Mouse (Mus musculus) lung, adult 18-20 months (tissue): ENCODE results near the gene Gorab.
A peak's percentile ranks its signal among the peaks of the same experiment; 100 is the strongest.

Experiments
- DNase-seq, 2 experiments: peaks; one replicate each; pipeline ENCODE4 v3.0.0; 2022; ENCODE audit warnings: mixed read lengths in 2 of 2

The Gorab gene

DNA sequence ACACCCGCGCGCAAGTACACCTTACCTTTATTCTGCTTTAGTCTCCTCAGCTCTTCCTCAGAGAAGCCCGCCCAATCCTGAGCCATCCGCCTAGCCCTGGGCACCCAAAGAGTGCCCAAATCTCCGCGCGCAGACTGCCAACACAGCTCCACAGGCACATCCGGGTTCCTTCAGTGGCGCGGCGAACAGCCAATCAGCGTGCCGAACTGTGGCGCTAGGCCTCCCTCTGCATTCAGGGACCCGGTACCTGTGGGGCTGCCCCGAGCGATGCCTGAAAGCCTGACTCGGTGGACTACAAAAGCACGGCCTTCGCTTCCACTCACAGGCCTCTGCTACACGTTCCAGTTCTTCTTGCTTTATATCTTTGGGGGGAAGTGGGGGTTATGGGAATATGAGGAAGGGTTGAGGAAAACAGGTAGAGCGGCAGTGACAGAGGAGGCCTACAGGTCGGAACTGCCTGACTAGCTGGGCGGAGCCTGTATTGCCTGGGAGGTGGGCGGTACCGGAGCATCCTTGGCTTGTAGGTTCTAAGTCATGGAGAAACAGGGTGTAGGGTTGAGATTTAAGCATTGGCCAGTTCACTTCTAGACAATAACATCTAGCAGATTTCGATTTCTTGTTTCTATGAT lies at the start of gene Gorab:
Gene Gorab (minus strand): TSS at position 172 of the 629 bp plus-strand sequence.
- peak; percentile 94 to 95 for DNase-seq

DNA sequence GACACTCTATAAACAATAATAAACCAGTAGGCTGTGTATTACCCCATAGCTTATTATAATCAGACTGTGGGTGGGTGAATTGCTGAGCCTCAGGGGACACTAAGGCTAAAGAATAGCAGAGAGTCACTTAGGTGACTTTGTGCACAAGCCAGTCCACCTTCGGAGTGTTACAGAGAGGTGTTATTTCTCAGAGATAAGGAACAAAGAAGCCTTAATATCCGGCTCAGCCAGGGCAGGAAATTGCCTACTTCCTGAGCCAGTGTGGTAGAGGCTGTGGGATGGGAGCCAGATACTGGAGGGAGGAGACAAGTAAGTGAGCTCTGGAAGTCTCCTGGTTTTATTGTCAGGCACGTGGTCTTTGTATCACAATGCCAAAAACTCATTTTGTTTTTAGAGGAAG lies 40.4 kb upstream of the Gorab start:
- peak; percentile 8 to 20 for DNase-seq

DNA sequence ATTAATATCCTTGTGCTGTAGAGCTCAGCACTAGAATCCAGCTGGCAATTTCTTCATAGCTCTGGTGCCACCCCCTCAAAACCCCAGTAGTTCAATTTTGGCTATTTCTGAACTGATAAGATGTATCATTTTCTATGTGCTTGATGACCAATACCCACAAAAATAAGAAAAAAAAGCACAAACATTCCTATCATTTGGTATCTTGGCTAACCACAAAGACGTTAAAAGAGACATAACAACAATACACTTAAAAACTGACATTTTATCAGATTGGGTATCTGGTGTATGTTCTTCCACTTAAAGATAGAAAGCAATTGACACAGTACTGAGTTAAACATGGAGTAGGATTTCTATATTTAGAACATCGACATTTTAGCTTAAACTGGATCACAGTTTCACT lies 35.5 kb upstream of the Gorab start:
- no peak for DNase-seq

DNA sequence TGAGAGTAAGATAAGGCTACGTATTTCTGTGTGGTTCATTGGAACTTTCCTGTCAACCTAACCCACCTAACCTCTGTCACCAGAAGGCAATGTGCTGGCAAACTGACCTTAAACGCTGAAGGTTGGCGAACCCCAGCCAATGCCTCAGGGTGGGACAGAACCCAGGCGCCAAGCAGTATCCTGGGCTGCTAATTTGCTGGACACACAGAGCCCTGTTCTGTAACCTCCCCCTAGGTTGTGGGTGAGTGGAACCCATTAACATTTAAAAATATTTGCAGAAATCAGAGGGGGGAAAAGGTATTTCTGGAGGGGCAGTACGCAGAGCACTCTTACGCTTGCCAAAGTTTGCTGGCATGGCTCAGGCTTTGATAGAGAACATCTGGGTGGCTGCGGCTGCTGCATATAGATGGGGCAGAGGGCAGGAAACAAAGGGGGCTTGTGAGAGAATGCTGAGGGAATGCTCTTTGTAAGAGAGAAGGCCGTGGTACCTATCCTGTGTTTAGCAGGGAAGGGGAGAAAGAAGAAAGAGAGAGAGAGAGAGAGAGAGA lies 20.1 kb upstream of the Gorab start:
- DNase-seq = no peak

DNA sequence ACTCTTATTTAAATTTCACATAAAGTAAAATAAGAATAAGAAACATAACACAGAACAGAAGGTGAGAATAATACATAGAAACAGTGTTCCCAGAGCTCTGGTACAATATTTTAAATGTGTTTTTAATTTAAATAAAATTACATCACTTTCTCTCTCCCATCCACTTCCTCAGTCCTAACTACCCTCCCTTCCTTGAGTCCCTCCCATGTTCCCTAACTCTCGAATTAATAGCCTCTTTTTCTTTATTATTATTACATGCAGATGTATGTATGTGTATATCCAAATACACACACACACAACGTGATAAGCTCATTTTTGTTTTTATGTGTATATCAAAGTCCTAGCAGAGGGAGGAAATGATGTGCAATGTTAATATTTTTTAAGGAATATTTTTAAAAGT lies 13.7 kb upstream of the Gorab start:
- DNase-seq = no peak

DNA sequence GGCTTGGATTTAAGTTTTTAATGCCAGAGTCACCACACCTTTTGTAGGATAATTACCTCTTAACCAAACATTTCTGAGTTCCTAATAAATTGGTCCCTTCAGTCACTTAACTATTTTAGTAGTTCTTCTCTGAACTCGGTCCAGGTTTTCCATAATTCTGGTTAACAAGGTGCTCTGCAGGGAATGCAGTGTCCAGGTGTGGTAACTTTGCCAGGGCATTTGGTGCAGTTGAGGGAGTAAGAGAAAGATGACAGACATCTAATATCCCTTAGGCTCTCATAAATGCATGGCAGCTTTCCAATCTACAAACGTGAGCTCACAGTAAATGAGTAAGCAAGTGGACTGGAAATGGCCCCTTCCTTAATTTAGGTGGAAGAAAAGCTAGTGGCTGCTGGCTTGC lies 10.7 kb upstream of the Gorab start:
- no peak for DNase-seq

DNA sequence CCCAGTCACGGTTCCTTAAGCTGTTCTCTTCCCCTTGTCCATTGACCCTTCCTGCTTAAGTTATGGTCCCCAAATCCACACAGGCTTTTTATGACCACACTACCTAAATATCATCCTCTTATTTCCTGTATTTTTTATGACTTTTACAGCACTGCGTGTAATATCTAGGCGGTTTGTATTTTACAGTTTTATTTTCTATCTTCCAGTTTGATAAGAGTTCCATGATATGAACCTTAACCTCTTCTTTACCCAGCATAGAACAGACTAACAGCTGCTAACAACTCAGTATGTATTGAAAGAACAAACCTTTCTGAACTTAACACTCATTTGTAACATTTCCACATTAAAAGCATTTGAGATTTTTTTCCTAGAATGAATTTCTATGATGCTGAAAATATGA lies 2.7 kb upstream of the Gorab start:
- DNase-seq = no peak

DNA sequence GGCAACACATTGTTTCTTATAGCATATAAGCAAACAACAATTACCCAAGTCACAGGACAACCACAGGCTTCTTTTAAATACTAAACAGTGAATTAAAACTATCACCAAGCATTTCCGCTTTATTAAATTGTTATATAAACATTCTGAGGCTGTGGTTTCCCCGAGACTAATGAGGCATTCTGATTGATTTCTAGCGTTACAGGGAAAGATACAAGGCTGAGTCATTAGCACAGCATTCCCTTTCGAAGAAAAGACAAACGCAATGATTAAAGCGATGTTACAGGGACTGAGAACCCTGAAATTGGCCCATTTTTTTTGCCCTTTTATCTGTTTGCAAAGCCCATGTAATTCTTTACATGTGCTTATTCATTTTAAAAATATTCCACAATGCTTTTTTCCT lies 12.1 kb downstream of the Gorab start:
- no peak for DNase-seq

DNA sequence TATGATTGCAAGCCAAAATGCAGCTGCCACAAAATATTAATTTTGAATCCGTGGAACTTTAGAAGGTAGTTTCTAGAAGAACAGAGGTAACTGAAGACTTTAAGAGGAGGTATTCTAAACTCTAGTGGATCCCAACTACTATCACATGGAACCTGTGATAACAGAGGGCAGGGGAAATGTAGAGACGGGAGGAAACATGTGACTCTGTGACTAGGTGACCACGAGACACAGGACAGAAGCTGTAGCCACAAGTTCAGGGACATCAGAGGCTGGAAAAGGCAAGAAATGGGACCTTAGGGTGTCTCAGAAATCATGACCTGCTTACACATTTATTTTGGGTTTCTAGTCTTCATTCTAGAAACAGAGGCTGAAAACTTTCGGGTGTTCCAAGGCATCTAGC lies 13.4 kb downstream of the Gorab start:
- no peak for DNase-seq

DNA sequence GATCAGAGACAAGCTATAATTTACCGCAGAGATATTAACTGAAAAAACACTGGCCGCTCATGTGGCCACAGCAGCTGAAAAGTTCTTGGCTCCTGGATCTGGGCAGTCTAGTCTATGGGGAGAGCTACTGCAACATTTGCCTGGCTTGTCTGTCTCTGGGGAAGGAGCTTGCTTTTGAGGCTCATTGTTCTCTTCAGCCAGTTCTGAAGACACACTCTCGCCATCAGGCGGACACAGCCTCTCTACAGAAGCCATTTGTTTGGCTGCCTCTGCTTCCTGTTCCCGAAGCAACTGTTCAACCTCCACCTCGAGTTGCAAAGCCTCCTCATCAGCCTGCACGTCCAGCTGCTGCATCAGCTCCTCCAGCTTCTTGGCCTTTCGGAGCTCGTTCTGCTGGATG lies 17.3 kb downstream of the Gorab start:
- DNase-seq = no peak

DNA sequence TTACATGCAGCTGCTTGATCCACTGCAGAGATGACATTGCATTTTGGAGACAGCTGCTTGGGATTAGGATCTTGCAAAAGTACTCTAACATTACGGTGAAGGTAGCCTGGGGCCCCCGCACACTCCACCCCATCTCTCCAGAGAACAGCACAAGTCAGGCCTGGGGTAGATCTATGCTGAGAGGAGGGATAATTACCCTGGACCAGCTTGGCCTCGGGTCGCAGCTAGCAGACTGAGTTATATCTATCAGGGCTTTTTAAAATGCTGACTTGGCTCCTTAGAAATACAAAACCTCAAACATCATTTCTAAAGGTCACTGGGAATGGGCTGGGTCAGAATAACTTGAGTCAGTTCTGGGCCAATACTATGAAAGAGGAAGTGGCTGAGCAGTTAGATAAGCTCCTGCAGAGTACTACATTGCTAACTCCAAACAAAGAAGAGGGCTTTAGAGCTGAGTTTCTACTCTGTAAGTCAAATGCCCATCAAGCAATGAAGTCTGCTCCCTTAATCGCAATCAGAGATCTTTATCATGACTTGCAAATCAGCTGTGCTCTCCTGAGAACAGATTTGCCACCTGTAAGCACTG lies 19.9 kb downstream of the Gorab start:
- no peak for DNase-seq

DNA sequence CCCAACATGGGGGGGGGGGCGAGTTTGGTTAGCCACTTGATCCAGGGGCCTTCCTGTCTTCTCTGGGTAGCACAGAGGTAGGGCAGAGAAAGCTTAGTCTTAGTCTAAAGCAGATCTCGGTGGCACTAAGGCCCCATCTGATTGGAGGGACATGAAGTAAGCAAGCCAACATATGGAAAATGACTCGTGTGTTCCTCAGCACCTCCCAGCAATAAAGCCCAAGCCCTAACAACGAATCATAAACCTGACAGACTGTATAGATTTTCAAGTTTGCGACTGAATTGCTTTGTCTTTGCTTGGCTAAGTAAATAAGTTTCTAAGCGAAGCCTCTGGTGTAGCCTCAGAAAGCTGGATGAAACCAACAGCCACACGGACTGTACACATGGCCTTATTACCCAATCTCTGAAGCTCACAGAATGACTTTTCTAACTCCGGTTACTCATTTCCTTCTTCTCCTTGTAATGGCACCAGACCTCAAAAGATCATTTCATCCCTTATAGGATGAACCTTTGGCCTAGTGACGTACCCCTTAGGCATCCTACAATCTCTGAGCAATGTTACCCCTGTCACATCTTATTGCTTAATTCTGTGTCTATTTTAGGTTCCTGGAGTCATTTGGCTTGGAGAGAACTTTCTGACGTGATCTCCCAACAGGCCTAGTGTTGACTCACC lies 21.3 kb downstream of the Gorab start:
- no peak for DNase-seq

DNA sequence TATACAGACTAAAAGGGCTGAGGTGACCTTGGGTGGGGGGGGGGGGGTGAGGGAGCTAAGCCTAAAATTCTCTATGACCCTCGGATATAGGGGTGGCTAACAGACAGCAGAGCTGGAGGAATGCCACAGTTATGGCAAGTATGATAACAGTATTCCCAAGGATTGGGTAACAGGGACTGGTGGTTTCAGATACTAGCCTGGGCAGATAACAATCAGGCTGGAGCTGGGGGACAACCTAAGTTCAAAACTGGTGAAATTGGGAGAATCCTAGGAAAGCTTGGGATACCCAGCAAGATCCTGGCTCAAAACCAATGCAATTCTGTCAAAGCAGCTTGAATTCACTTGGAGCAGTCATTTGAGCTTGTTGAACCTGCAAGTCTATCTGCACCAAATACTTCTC lies 22.9 kb downstream of the Gorab start:
- no peak for DNase-seq

DNA sequence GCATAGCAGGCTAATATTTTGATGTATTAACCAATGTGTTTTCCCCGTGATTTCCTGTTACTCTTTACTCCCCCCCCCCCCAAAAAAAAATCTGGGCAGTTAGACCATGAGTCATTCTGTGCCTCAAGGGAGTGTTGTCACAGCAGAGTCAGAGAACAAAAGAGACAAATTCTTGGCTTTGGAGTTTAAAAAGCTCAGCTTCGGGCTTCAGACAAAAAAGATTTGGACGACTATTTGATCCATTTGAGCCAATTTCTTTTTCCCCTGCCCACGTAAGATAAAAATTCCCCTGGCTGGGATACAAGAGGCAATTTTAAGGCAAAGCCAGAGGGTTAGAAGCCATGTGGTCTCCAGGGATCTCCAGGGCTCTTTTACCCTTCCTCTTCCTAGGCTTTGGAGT lies 23.4 kb downstream of the Gorab start:
- DNase-seq = peak in 1 of 2 experiments; percentile 13

DNA sequence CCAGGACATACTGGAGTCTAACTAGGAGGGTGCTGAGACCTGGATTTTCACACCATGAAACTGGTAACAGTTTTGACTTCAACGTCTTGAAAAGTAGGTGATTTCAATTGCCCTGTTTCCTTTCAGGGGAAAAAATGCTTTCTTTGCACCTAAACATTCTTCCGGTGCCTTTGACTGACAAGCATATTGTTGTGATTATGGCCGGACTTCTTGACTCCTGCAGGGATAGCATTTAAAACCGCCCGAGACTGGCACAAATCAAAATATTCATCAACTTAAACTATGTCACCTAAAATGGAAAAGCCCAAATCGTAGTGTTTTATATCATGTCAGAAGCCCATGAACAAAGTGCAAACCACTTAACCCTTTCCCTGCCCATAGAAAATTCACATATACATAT lies 25.5 kb downstream of the Gorab start:
- no peak for DNase-seq

DNA sequence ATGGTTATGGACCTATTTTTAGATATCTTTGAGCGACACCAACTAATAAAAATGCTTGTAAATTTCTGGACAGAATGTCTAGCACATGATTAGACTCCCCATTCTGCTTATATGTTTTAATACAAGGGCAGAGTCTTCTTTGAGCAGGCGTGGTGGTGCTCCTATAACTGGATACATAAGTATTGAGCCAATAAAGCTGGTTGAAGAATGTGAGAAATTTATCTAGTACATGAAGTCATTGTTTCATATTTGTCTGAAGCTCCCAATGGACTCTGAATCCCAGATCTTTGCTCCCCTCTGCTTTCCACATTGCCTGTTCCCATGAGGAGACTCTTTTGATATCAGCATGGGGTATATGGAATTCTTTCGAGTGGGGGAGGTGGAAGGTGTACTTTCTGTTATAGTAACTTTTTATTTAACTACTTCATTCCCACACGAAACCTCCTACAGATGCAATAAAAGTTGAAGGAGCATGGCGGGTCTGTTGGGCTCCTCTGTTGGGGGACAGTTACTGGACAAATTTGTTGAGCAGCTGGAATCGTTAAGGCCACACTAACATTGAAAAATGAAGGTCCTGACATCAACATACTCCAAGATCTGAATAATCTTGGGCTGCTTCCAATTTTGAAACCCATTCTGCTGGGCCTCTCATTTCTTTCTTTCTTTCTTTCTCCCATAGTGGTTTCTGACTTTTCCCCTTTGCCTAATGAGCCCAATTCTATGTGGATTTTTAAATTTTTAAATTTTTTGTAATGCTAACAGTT lies 26.5 kb downstream of the Gorab start:
- no peak for DNase-seq

DNA sequence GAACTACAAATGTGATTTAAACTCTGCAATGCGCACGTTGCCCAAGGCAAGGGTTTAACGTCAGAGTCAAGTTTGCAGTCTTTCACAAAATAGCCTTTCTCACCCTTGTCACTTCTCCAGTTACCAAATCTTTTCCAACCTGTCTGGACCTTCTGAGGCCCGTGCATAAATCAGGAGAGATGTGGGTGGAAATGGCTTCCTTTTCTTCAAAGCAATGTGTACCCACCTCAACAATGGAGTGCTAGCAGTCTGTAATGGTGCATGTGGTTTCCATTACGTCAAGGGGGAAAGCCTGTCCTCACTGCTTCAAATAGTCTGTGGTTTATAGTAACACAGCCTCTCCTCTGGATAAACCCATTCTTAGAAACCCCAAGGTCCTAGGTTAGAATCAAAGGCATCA lies 29.0 kb downstream of the Gorab start:
- no peak for DNase-seq

DNA sequence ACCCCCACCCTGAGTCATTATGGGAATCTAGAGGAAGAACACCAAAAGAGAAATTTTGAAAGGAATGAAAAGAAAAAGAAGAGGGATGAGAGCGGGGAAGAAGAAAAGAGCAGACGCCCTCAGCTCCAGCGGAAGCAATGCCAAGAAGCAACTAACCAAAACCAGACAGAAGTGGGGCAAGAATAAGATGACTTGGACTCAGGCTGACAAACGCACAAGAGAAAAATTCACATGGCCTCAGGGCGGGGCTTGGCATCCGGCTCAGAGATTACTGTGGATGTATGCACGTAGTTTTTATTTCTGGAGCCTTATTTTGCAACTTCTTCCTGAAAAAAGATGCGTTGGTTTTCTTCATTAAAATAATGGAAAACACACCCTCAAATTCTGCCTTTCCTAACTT lies 41.3 kb downstream of the Gorab start:
- peak; percentile 8 to 10 for DNase-seq

DNA sequence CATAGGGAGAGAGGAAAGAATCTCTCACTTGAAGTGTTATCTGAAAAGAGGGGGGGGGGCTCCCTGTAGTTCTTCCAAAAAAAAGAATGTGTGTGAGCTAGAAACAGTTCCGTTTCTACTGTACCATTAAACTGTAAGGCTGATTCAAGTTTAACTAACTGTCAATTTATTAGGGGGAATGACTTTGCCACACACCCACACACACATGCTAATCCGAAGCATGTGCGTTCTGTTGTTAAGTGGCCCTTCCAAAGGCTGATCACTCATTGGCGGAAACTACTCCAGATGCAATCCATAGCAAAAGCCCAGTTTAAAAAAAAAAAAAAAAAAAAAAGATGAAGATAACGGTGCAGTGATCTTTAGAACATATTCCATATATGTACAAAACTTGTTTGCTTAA lies 42.1 kb downstream of the Gorab start:
- DNase-seq = no peak

DNA sequence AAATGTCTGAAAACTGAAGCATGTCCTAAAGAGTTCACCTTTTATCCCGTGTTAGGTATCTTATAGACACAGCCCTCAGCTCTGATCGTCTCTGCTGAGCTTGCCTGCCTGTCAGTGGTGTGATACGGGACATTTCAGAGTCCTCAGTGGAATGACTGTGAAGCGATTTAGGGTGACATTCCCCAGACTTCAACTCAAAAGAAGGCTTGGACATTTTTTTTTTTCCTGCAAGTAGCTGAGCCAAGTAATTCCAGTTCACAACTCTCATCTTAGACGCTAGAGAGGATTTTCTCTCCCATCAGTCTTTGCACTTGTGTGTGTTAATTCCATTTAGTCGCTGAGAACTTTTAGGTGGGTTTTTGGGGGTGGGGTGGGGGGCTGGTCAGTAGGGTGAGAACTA lies 42.7 kb downstream of the Gorab start:
- DNase-seq = no peak

DNA sequence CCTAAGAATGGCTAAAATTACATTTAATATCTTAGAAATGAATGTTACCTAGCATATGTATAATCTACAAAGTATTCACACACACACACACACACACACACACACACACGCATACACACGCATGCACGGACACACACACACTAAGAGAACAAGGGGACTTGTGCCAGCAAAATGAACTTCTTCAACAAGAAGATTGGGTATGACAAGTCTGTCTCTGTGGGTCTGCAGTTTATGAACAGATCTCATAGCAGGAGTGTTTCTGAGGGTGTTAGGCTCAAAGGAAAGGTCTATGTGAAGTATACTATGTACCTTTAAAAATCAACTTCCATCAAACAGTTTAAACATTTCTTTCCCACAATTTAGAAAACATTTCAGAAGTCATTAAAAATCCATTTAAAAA lies 43.9 kb downstream of the Gorab start:
- no peak for DNase-seq

DNA sequence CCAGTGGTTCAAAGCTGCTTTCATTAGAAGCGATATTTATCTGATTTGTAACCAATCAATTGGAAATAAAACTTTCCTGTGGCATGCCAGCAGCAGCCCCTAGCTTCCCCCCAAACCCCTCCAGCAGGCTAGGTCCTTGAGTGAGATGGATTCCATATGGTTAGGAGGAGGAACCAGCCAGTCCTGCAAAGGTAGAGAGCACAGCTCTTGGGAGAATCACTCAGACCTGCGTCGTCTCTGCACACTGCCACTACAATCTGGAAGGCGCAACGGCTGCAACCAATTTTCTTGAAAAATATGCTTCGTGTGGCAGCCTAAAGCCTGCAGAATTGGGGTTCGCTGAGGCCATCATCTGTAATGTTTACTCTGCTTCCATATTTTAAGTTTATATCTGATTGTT lies 45.3 kb downstream of the Gorab start:
- DNase-seq = no peak

DNA sequence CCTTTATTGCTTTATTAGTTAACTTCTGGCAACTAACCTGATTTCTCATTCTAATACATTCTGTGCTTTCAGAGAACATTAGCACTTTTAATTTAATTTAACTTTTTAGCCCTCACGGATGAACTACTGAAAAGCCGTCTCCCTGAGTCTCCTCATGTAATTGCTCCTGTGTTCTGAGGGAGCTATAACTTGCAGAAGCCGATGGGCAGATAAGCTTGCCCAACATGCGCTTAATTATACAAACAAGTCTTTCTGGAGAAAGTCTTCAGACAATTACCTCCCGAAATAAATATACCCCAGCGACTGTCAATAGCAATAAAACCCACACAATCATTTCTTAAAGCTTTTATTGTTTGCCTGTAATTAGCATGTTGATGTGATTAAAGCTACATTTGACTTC lies 45.7 kb downstream of the Gorab start:
- no peak for DNase-seq

DNA sequence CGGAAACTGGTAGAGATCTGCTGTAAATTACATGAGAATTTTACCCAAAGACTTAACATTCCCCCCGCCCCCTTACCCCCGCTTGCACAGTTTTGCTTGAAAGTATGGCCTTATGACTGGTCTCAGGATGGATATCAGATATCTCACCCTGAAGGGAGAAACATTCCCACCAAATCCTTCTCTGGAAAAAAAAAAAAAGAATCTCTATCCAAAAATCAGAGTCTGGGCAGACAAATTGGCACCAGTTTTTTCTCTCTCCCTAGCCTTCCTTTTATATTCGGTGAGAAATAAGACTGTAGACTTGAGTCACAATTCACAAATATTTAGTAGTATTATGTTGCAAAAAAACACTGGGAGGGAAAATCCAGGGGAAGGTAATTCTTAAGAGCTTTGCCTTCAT lies 47.3 kb downstream of the Gorab start:
- no peak for DNase-seq
